Mouse (Mus musculus) embryo, embryonic 10 days (tissue): Measurements from ENCODE around the gene Vrk1.

Source experiments
- DNase-seq: peaks from one replicate; pipeline ENCODE4 v3.0.0-alpha.2; 2015; ENCODE audit warnings: low spot score

The Vrk1 gene

GRCm38 (mm10) chr12:106123276-106123675 is 113.2 kb downstream of the Vrk1 start:
- DNase-seq = peak; percentile 53

GRCm38 (mm10) chr12:106124581-106124980 is 114.6 kb downstream of the Vrk1 start:
- no peak for DNase-seq
